Mouse (Mus musculus) CD8-positive naive resting alpha-beta T cell, adult 57 days (primary cell): Measurements from ENCODE around the gene Yipf3. TPM values are rescaled to one million over a fixed set of nuclear protein-coding genes. Genes with fewer than 3 reads are reported as not detected.

Experiments
- total RNA-seq: library from RNA; stranded (reverse); gene quantifications from one replicate; pipeline ENCODE4 v1.2.4, GENCODE M21; 2023

Gene Yipf3
- 91.2 TPM for total RNA-seq

DNA sequence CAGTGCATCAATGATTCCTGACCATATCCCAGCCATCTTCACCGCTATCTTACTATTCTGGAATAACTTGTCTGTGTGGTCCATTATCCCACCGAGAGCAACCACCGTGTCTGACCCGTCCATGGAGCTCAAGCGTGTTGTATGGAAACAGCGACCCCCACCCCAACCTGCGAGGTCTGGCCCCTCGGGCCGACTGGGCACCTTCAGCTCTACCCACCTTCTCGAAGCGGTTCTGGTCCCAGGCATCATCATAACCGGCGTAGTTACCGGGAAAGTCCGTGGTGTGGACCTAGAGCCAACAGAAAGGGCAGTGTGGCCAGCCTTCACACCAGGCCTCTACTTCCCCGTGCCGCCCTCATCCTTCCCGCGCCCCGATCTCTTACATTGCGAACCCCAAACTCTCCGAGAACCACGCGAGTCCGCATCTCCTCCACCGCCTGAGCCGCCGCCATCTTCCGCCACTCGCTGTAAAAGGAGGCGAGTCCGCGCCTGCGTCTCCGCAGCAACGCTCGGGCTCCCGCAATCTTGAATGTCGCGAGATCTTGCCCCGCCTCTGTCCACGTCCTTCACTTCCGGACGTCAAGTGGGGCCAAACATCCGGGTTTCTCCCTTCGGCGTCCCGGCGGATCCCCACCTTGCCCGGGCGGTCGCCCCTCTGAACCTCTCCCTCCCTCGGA is at the start of gene Yipf3, which contains the start of gene Polr1c:
Yipf3 (plus strand) TSS at position 569 of the 677 bp plus-strand sequence.
Polr1c (minus strand) TSS at position 543 of the 677 bp plus-strand sequence.

DNA sequence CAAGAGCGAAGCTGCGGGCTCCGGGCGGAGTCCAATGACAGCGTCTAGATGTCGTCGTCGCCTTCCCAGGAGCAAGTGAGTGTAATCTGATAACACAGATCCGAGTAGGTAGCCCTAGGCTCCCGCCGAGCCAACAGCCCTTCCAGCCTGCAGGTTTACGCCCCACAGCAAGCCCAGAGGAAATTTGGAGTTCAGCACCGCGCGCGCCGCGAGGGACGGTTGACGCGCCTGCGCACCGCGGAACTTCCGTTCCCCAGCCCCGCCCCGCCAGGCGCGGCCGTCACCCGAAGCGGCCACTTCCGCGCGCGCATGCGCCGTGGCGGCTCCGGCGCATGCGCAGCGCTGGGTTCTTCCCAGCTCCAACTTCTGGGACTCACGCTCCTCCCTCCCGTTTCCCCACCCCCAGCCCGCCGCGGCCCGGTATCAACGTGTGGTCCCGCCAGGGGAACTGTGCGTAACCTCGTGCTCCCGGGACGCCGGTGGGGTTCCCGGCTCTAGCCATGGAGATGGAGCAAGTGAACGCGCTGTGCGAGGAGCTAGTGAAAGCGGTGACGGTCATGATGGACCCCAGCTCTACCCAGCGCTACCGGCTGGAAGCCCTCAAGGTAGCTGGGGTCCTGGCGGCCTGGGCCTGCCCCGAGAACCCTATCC is 45.3 kb upstream of the Yipf3 start, which contains the start of the genes Polh and Xpo5:
Polh (minus strand) TSS at position 225 of the 651 bp plus-strand sequence.
Xpo5 (plus strand) TSS at position 362 of the 651 bp plus-strand sequence.

DNA sequence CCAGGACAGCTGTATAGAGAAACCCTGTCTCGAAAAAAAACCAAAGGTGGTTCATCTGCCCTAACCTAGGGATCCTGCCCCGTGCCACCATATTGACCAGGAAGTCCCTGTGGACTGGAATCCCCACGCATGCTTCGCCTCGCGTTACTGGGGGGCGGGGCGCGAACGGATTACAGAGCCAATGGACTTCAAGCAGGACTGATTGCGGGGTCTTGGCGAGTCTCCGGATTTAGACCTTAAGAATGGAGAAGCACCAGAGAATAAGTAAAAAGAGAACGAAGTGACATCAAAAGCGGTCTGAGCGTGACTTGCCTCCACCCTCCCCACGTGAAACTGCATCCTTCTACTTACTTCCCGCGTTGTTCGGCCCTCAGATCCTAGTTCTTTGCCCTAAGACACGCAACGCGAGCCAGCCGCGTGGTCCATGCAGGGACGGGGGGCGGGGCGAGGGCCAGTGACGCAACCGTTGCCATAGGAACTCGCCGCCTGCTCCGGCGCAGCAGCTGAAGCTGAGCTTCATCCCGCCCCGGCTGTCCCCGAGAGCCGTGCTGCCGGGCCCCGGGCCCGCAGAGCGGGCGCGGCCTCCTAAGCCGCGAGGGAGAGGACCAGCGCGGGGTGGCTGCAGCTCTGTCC is 5.7 kb downstream of the Yipf3 start, which contains the start of gene Lrrc73:
Lrrc73 (plus strand) TSS at position 80 of the 633 bp plus-strand sequence.

DNA sequence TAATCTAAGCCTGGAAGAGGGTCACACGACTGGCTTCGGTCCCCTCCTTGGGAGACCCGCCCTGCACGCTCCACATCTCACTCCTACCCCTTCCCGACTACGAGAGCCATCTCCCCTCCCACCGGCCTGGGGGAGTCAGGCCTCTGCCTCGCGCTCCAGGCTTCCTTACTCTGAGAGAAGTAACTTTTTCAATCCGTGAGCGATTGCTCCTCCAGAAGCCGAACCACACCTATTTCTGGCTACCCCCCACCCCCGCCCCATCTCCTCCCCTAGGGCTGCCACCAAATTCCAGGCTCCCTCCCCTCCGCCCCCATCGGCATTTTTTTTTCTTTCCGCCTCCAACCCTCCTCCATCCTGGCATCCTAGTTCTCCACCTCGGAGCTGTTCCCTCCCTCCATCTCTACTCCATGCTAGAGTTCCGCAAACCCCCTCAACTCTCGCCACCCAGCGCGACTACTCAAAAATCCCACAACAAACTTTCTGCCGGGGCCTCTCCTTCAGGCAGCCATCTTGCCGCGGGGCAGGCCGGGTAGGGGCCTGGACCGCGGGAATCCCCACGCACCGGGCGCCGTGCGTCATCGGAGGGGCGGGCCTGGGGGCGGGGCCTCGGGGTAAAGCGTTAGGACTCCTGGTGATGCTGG is 34.7 kb downstream of the Yipf3 start, which contains the start of gene Tjap1:
Tjap1 (minus strand) TSS at position 544 of the 641 bp plus-strand sequence.

DNA sequence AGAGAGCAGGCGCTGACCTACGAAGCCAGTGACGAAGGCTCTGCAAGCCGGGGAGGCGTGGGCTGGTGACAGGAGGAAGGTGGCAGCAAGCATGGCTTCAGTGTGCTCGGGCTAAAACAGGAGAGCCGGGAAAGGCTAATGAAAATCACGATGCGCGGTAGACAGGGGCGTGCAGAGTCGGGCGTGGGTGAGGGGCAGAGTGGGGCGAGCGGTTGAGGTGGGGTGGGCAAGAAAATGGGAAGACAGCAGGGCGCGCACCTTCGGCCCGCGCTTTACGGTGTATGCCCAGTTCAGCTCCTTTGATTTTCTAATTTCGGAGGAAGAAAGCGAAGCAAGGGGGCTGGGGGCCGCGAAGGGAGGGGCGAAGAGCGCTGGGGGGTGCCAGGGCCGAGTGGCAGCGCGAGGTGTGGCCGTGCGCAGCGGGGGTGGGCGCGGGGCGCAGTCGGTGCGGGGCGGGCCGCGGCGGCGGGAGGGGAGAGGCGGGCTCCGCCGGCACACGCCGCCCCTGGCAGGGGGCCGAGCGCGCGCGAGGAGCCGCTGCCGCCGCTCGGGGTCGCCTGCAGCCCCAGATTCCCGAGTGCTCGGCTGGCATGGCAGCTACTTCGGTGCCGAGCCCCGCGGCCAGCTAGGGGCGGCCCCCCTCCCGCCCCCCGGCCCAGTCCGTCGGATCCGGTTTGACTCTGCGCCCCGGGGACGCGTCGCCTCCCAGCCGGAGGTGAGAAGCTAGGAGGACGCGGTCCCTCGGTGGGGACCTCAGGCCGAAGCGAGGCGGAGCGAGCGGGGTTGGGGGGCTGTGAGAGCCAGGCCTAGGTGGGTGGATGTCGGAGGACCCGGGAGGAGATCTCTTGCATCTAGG is 49.7 kb downstream of the Yipf3 start, which contains the start of gene Dlk2:
Dlk2 (plus strand) TSS at position 58 of the 856 bp plus-strand sequence.

Other genes starting within 250 kb of the Yipf3 start
- gene Vegfa, start 215.7 kb upstream of the Yipf3 start, total RNA-seq: 5.6 TPM
- 67.6 TPM for gene Mrps18a, start 137.1 kb upstream of the Yipf3 start, total RNA-seq
- 1.4 TPM for gene Rsph9, start 103.9 kb upstream of the Yipf3 start, total RNA-seq
- 24.8 TPM for gene Mad2l1bp, start 94.5 kb upstream of the Yipf3 start, total RNA-seq
- 191 TPM for gene Gtpbp2, start 87.0 kb upstream of the Yipf3 start, total RNA-seq
- 12.9 TPM for gene Polh, start 45.4 kb upstream of the Yipf3 start, total RNA-seq
- gene Xpo5, start 45.3 kb upstream of the Yipf3 start, total RNA-seq: 35.8 TPM
- gene Polr1c, start within 50 bp of the Yipf3 start, total RNA-seq: 64.0 TPM
- 1.4 TPM for gene Lrrc73, start 5.5 kb downstream of the Yipf3 start, total RNA-seq
- gene Tjap1, start 34.9 kb downstream of the Yipf3 start, total RNA-seq: 44.1 TPM
- not detected for gene Dlk2, start 49.3 kb downstream of the Yipf3 start, total RNA-seq
- gene Abcc10, start 80.3 kb downstream of the Yipf3 start, total RNA-seq: 14.4 TPM
- 56.7 TPM for gene Zfp318, start 135.7 kb downstream of the Yipf3 start, total RNA-seq
- gene Crip3, start 180.8 kb downstream of the Yipf3 start, total RNA-seq: not detected
- gene Slc22a7, start 190.4 kb downstream of the Yipf3 start, total RNA-seq: not detected
- 0.18 TPM for gene Ttbk1, start 239.6 kb downstream of the Yipf3 start, total RNA-seq
- not detected for gene Dnph1, start 248.6 kb downstream of the Yipf3 start, total RNA-seq